Mouse (Mus musculus) E14TG2a.4 (cell line): ENCODE measurements around the gene Fhl4.

Source experiments
- CTCF ChIP-seq: conservative IDR thresholded peaks from 2 replicates; pipeline ENCODE4 v1.5.1; 2014; ENCODE audit warnings: low read length
- POU5F1 ChIP-seq: IDR thresholded peaks from 2 replicates; pipeline ENCODE4 v1.6.1; 2014; ENCODE audit warnings: low read length, borderline replicate concordance

- TF ChIP-seq CTCF (no peak), POU5F1 (no peak)
Observed at GRCm38 (mm10) chr10:85048008-85048407, 54.3 kb downstream of the Fhl4 start.
